Mouse (Mus musculus) heart, adult 2 months (tissue): Measurements from ENCODE around the gene Foxi3. TPM values are rescaled to one million over a fixed set of nuclear protein-coding genes. Genes with fewer than 3 reads are reported as not detected.

Experiments
- DNase-seq, 2 experiments: peaks; one replicate each; pipeline ENCODE4 v3.0.0; 2021
- H3K27ac ChIP-seq: fragments of 200-600 bp; 2 replicates; pipeline ENCODE4 v1.8.1; 2022
- H3K27me3 ChIP-seq: fragments of 200-500 bp; 2 replicates; pipeline ENCODE4 v1.6.1; 2012; ENCODE audit warnings: mild to moderate bottlenecking, low read length, inconsistent platforms, mixed read lengths; ENCODE audit not compliant: control insufficient read depth, insufficient read depth
- H3K36me3 ChIP-seq: fragments of 200-500 bp; 2 replicates; pipeline ENCODE4 v1.6.1; 2012; ENCODE audit warnings: low read length, inconsistent platforms; ENCODE audit not compliant: control insufficient read depth, insufficient read depth
- H3K4me1 ChIP-seq: fragments of 200-500 bp; 2 replicates; pipeline ENCODE4 v1.6.1; 2011; ENCODE audit warnings: low read length; ENCODE audit not compliant: control insufficient read depth, insufficient read depth
- H3K4me3 ChIP-seq: fragments of 200-600 bp; 2 replicates; pipeline ENCODE4 v1.8.1; 2022
- H3K79me2 ChIP-seq: fragments of 200-500 bp; replicated peaks from 2 replicates; pipeline ENCODE4 v1.6.1; 2012; ENCODE audit warnings: mild to moderate bottlenecking, inconsistent platforms, low read length, moderate library complexity, mixed read lengths; ENCODE audit not compliant: control insufficient read depth, insufficient read depth
- H3K9ac ChIP-seq: fragments of 200-500 bp; 2 replicates; pipeline ENCODE4 v1.6.1; 2012; ENCODE audit warnings: low read depth, mild to moderate bottlenecking, control low read depth, inconsistent platforms, low read length, mixed read lengths
- CTCF ChIP-seq: fragments of 200-600 bp; IDR thresholded peaks from 2 replicates; pipeline ENCODE4 v1.8.1; 2022; ENCODE audit warnings: antibody characterized with exemption, mild to moderate bottlenecking, moderate library complexity
- EP300 ChIP-seq: fragments of 200-500 bp; IDR thresholded peaks from 2 replicates; pipeline ENCODE4 v1.6.1; 2011; ENCODE audit warnings: low read depth, low read length, control low read depth; ENCODE audit not compliant: insufficient read depth
- POLR2A ChIP-seq: fragments of 200-500 bp; IDR thresholded peaks from 2 replicates; pipeline ENCODE4 v1.6.1; 2011; ENCODE audit warnings: mild to moderate bottlenecking, low read depth, low read length, control low read depth; ENCODE audit not compliant: insufficient read depth
- WGBS: fragments of 180-500 bp; shearing (Covaris S2); methylation state at CpG from one replicate; pipeline ENCODE4 v1.1.7; 2018; 5-methylcytosine and 5-hydroxymethylcytosine counted together
- intact Hi-C: fragments of 180-260 bp; cut with DNase I; formaldehyde crosslinking; loops from one replicate; pipeline ENCODE4 v1.15.1; 2025
- polyA plus RNA-seq: library from polyadenylated mRNA; depleted of rRNA; stranded (reverse); fragments of >200 nt; gene quantifications from 2 replicates; pipeline ENCODE4 v1.2.3, GENCODE M21; 2012
- total RNA-seq, 2 experiments: library from RNA; stranded (reverse); gene quantifications; 2 replicates each; pipeline ENCODE4 v1.2.3; 2021

Gene Foxi3
- total and polyA plus RNA-seq, 3 experiments = not detected

DNA sequence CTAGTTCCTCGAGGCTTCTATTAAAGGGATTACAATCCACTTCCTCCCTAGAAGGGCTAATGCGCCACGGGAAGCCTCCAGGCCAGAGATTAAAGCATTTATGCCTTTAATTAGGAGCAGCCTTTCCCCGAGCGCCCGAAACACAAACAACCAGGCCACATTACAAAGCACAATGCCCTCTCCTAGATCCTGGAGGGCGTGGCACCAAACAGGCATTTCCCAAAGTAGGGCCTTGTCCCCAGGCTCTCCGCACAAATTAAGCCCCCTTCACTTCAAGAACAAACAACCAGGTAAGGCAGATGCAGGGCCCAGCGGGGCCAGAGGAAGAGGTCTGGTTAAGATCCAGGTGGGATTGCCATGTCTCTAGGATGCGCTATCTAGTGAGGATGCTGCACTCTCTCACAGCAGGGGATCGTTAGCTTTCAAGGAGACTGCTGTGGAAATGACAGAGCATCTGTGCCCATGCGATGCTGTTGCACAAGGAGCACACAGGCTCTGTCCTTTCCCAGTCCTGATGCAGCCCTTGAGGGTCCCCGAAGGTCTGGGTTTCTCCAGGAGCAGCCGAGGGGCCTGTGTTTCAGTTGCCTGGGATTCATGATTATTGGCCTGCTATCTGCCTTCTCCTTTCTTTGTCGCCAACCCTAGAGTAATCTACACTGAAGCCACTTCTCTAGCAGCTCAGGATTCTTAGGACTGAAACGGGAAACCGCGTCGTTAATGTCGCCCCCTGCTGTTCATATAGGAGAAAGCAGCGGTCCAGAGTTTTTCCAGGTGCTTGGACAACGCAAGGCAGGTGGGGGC, 34.9 kb upstream of the Foxi3 start:
- peak; percentile 15 to 54 for DNase-seq
- no peak overlapping the region for H3K27ac ChIP-seq
- intact Hi-C loops = loop anchor here (5.0 kb wide), 1 partner anchor 119 kb away; no protein-coding TSS in a partner anchor

DNA sequence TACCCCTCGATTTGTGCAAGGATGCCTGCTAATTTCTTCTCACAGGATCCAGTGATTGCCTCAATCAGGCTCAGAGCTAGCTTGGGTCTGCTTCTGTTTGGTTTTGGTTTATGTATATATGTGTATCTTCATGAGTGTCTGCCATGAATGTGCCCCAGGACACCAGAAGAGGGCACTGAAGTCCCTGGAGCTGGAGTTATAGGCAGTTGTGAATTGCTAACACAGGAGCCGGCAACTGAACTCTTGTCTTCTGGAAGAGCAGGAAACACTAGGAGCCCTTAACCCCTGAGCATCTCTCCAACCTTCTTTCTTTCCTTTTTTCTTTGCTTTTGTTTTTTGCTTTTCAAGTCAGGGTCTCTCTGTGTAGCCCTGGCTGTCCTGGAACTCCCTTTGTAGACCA, 24.5 kb upstream of the Foxi3 start:
- Histone ChIP-seq H3K4me1 (no peaks in the 10 kb centered on the region), H3K4me3 (no peak overlapping the region), H3K36me3 (no peaks in the 10 kb centered on the region), H3K27ac (no peak overlapping the region), H3K27me3 (no peaks in the 10 kb centered on the region), H3K79me2 (no peaks in the 10 kb centered on the region), H3K9ac (no peak overlapping the region)
- 77% methylated on average over 2 of the region's 2 CpGs for WGBS
- DNase-seq = no peak
- intact Hi-C loops = no loop called here
- TF ChIP-seq CTCF (no peak), EP300 (no peak), POLR2A (no peak)

More for the DNA sequence above, 34.9 kb upstream of the Foxi3 start:
- no peak overlapping the region for H3K4me3 ChIP-seq
- WGBS = 9% methylated on average over 22 of the region's 22 CpGs
- no peak for TF ChIP-seq EP300
- peak; percentile 86 for TF ChIP-seq CTCF
- H3K36me3 ChIP-seq = no peaks in the 10 kb centered on the region
- no peaks in the 10 kb centered on the region for H3K4me1 ChIP-seq
- H3K9ac ChIP-seq = no peak overlapping the region
- H3K79me2 ChIP-seq = no peaks in the 10 kb centered on the region
- no peaks in the 10 kb centered on the region for H3K27me3 ChIP-seq

DNA sequence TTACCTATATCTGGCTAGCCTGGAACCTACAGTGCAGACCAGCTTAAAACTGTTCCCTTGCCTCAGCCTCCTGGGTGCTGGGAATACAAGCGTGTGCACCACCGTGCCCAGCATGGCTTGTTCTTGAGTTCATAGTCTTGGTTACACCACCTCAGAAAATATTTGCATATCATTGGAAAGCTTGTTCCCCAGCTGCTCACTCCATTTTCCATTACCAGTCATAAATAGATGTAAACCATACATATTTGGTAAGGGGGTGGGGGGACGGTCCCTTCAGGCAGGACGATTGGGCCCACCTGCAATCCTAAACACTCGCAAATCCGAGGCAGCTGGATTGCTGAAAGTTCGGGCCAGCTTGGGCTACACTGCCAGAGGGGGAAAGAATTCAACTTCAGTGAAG, 3.1 kb upstream of the Foxi3 start:
- no peak for DNase-seq
- 73% methylated on average over 7 of the region's 7 CpGs for WGBS
- H3K9ac ChIP-seq = no peak overlapping the region
- no peak overlapping the region for H3K4me3 ChIP-seq
- intact Hi-C loops = loop anchor here (5.0 kb wide), 1 partner anchor 174 kb away; no protein-coding TSS in a partner anchor
- no peaks in the 10 kb centered on the region for H3K79me2 ChIP-seq
- H3K27ac ChIP-seq = no peak overlapping the region
- H3K4me1 ChIP-seq = no peaks in the 10 kb centered on the region
- no peak for TF ChIP-seq CTCF
- TF ChIP-seq POLR2A = no peak
- TF ChIP-seq EP300 = no peak
- H3K36me3 ChIP-seq = no peaks in the 10 kb centered on the region
- H3K27me3 ChIP-seq = peaks cover 21% of the 10 kb centered on the region

DNA sequence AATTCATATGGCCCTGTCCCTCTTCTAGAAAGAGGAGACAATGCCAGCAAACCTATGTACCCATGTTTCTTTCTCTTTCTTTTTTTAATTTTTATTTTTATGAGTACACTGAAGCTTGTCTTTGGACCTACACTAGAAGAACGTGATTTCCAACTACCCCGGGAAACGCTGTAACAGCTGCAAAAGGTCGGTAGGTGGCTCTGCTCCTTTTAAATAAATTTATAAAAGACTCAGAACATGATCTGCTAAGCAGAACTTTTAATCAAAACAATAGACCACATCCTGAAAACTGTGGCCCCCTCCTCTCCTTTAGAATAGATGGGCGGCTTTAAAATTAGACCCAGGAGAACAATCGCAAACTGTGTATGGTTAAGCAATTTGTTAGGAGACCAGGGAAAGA, 2.3 kb upstream of the Foxi3 start:
- Histone ChIP-seq H3K27ac (no peak overlapping the region), H3K9ac (no peak overlapping the region), H3K4me3 (no peak overlapping the region), H3K36me3 (no peaks in the 10 kb centered on the region), H3K79me2 (no peaks in the 10 kb centered on the region), H3K27me3 (peaks cover 23% of the 10 kb centered on the region), H3K4me1 (no peaks in the 10 kb centered on the region)
- WGBS = 14% methylated on average over 6 of the region's 6 CpGs
- DNase-seq = no peak
- intact Hi-C loops = loop anchor here (5.0 kb wide), 1 partner anchor 173 kb away; no protein-coding TSS in a partner anchor
- TF ChIP-seq CTCF = peak; percentile 56
- TF ChIP-seq POLR2A = no peak

DNA sequence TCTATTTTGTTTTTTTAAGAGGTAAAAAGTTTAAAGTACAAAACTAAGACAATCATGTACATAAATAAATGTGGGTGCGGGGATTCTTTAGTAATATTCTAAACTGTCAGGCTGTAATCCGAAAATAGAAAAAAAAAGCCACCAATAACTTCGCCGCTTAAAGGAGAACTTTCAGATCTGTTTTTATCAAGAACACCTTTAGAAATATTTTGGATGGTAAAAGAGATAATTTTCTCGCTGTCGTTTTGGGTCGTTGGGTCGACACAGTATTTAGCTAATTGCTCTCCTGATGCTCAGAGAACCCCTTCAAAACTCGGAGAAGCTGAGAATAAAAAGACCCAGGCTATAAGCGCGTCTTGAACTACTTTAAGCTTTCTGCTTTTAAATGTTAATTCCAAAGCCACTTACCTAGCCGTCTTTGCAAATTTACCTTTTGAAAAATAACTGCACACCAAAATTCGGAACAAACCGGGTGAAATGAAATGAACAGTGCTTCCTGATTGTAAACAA, 985 bp upstream of the Foxi3 start:
- no peak overlapping the region for H3K4me3 ChIP-seq
- H3K4me1 ChIP-seq = no peaks in the 10 kb centered on the region
- no peak for DNase-seq
- WGBS = 9% methylated on average over 14 of the region's 14 CpGs
- H3K27ac ChIP-seq = no peak overlapping the region
- no peaks in the 10 kb centered on the region for H3K79me2 ChIP-seq
- no peak overlapping the region for H3K9ac ChIP-seq
- TF ChIP-seq EP300 = no peak
- TF ChIP-seq POLR2A = no peak
- no peak for TF ChIP-seq CTCF
- no peaks in the 10 kb centered on the region for H3K36me3 ChIP-seq
- intact Hi-C loops = no loop called here
- peaks cover 23% of the 10 kb centered on the region for H3K27me3 ChIP-seq

DNA sequence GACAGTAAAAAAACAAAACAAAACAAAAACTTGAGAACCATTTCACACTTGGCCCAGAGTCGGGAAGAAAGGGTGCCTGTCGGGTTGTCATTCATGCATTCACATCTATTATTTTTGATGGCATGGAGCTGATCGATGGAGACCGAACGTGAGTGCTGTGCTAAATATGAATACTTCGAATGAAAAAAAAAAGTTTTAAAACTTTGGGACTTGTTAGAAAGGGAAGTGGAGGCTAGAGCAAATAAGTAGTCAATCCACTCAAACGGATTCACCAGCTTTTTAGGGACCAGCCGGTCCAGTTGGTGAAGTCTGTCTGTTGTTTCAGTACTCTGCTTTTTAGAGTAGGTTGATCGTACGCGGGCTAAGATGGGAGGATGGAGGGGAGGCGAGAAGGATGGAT, 490 bp upstream of the Foxi3 start:
- Histone ChIP-seq H3K79me2 (no peaks in the 10 kb centered on the region), H3K27me3 (peaks cover 26% of the 10 kb centered on the region), H3K27ac (no peak overlapping the region), H3K9ac (no peak overlapping the region), H3K4me3 (no peak overlapping the region), H3K36me3 (no peaks in the 10 kb centered on the region), H3K4me1 (no peaks in the 10 kb centered on the region)
- TF ChIP-seq POLR2A = no peak
- TF ChIP-seq EP300 = no peak
- TF ChIP-seq CTCF = no peak
- intact Hi-C loops = no loop called here
- no peak for DNase-seq
- WGBS = 7% methylated on average over 12 of the region's 12 CpGs
